Comparison of ENCODE assay signal across 4 mouse cellular contexts in genomic region chr12:55974262-55974661, GRCm38 (mm10).
"Had no signal": no experiment of that assay in that cellular context is flagged by ENCODE, and none has a peak within 500 bp of the region (broad histone marks: within the 10 kb centered on the region; RNA-seq: fewer than 3 reads in every experiment).

No protein-coding gene starts in this region.

- DNase-seq: kidney, postnatal 14 days; lung, embryonic 14.5 days; lung, postnatal 10 days; lung, postnatal 4 days had no signal
